Mouse (Mus musculus): ENCODE results near the gene Pla2g3. TPM values are rescaled to one million over a fixed set of nuclear protein-coding genes. Genes with fewer than 3 reads are reported as not detected.

The Pla2g3 gene
- total RNA-seq, 1 experiment from 2014 or later, result not detected

Other genes with a start within 250 kb of the Pla2g3 start
- 277 and 286 TPM in 2 replicates for gene Drg1, start 221.9 kb upstream of the Pla2g3 start, total RNA-seq (2017)
- 67.6 and 72.7 TPM in 2 replicates for gene Patz1, start 199.4 kb upstream of the Pla2g3 start, total RNA-seq (2017)
- gene Pik3ip1, start 157.9 kb upstream of the Pla2g3 start, total RNA-seq (2017), result 26.5 and 33.6 TPM in 2 replicates
- gene Limk2, start 79.1 kb upstream of the Pla2g3 start, total RNA-seq (2017), result 13.8 and 28.4 TPM in 2 replicates
- gene Rnf185, start 35.9 kb upstream of the Pla2g3 start, total RNA-seq (2017), result 6.4 and 8.4 TPM in 2 replicates
- gene Inpp5j, start 16.5 kb downstream of the Pla2g3 start, total RNA-seq (2017), result not detected in 2 replicates
- 3.2 and 3.7 TPM in 2 replicates for gene Selenom, start 26.4 kb downstream of the Pla2g3 start, total RNA-seq (2017)
- gene Smtn, start 52.3 kb downstream of the Pla2g3 start, total RNA-seq (2017), result 5.2 and 6.9 TPM in 2 replicates
- gene Morc2a, start 160.9 kb downstream of the Pla2g3 start, total RNA-seq (2017), result 34.8 and 38.4 TPM in 2 replicates

Data from common myeloid progenitor, adult 5-6 weeks (primary cell).